Mouse (Mus musculus) ovary, adult 18-20 months (tissue): ENCODE data around the gene Bcap31.
"Not testable (repeated sequence)": the region's sequence is repeated elsewhere in the genome, so short reads cannot be mapped to it uniquely, and the experiment has no call there.

Experiments
- DNase-seq: peaks from one replicate; pipeline ENCODE4 v3.0.0; 2022; ENCODE audit warnings: low spot score, mixed read lengths

Gene Bcap31

DNA sequence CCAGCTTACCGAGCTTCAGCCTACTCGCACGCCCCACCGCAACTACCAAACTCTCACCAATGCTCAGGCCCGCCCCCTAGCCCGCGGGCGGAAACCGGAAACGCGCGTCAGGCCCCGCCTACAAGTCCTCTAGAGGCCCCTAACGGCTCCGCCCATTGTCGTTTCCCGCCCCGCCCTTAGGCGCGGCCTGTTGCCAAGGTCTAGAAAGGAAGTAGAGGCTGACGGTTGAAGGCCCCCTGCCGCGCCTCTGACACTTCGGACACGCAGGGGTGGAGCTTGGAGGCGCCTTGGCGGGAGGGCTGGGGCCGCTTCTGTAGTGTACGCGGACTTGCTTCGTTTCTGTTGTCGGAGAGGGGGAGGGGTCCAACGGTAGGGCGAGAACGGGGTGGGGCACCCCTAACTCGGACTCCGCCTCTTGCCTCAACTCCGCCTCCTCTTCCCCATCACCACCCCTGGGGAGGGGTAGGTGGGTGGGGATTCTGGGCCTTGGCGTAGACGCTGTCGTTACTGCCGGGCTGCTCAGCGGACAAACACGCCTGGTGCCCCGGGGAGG lies at the start of gene Bcap31, which contains the start of gene Abcd1:
Gene Bcap31 (minus strand): TSS at position 67 of the 553 bp plus-strand sequence.
Gene Abcd1 (plus strand): TSS at position 489 of the 553 bp plus-strand sequence.
- DNase-seq: peak; percentile 89

DNA sequence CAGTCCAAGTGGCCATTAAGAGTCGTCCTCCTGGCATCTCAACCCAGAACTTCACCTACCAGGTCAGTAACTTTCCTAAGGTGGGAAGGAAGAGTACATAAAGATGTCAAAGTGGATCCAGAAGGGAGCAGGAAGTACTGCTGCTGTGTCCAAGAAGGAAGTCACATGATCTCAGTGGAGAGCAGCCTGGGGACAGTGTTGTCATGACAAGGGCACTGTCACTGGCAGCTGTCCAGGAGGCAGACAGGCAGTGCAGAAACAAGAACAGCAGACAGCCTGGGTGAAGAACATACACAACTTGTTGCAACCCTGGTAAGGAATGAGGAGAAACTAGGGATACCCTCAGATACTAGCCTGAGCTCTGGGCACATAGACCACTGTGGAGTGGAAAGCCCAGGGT lies 49.3 kb upstream of the Bcap31 start:
- no peak for DNase-seq

DNA sequence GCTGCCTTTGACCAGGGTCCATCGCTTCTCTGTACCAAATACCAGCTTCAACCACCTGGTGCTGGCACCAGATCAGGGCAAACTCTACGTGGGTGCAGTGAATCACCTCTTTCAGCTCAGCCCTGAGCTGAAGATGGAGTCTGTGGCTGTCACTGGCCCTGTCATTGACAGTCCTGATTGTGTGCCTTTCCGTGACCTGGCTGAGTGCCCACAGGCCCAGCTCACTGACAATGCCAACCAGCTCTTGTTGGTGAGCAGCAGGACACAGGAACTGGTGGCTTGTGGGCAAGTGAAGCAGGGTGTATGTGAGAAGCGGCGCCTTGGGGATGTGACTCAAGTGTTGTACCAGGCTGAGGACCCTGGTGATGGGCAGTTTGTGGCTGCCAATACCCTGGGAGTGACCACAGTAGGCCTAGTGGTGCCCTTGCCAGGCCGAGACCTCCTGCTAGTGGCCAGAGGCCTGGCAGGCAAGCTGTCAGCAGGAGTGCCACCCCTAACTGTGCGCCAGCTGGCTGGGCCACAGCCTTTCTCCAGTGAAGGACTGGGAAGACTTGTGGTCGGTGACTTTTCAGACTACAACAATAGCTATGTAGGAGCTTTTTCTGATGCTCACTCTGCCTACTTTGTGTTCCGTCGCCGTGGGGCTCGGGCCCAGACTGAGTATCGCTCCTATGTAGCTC lies 42.8 kb upstream of the Bcap31 start:
- DNase-seq: no peak

DNA sequence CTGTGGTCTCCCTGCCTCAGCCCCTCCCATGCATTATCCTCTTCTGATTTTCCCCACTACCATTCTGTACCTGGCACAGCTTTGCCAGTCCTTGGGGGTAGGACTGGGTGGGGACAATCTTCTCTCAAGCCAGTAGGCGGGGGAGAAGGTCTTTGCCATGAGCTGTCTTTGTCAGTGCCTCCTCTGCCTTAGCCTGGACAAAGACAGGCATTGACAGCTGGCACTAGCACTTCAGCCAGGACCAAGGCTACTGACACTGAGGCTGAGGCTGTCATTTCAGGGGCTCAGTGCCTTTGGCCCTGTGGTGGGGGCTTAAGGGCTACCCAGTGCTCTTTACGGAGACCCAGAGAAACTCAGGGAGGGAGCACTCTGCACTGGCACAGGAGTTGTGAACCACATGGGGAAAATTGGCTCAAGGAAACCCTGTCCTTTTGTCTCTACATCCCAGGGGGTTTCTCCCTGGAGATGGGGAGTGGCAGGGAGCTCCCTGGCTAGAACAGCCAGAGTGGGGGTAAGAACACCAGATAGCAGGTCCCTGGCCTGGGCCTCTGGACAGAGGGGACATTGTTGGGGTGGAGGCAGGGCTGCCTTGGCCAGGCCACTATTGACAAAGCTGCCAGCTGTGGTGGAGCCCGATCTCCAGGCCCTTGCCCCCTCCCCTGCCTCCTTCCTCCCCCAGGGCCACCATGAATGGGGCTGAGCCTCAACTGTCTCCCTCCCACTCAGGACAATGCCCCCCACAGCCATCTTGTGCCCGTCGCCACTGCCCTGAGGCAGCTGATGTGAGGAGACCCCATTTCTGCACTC lies 40.6 kb upstream of the Bcap31 start, which contains the start of gene Plxnb3:
Gene Plxnb3 (plus strand): TSS at position 757 of the 807 bp plus-strand sequence.
- DNase-seq: no peak

DNA sequence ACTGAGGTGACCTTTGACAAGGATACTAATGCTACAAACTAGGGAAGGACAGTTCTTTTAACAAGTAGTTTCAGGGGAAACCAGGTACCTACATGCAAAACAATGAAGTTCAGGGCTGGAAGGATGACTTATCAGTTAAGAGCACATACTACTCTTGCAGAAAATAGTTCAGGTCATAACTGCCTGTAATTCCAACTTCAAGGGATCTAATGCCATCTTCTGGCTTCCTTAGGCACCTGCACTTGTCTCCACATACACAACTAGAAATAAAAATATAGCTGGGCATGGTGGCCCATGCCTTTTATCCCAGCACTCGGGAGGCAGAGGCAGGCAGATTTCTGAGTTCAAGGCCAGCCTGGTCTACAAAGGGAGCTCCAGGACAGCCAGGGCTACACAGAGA lies 33.0 kb upstream of the Bcap31 start:
- DNase-seq: no peak

DNA sequence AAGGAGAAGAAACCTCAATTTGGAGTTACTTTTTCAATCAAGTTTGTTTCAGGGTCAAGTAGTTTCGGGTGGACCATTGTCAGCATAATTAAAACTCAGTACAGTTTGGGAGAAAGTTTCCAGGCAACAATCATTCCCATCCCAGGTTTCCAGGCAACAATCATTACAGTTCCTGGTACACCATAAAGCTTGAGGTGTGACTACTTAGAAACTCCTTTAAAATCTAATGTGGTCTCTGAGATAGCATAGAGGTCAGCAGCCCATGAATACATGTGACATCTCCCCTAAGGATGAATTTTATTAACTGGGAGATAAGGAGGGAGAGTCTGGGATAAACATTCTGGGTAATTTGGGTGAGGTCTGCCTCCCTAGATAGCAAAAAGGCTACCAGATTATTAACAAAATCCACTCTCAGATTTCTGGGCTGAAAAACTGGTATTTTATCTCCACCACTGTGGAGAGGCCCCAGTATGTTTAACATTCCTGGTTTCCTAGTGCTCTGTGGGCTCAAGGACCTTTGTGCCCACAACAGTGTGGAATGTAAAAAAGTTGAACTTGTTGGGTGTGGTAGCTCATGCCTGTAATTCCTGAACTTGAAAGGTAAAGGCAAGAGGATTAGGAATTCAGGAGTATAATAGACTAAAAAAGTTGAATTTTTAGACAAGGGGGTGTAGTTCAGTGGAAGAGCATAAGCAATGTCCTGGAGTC lies 29.0 kb upstream of the Bcap31 start:
- DNase-seq: no peak

DNA sequence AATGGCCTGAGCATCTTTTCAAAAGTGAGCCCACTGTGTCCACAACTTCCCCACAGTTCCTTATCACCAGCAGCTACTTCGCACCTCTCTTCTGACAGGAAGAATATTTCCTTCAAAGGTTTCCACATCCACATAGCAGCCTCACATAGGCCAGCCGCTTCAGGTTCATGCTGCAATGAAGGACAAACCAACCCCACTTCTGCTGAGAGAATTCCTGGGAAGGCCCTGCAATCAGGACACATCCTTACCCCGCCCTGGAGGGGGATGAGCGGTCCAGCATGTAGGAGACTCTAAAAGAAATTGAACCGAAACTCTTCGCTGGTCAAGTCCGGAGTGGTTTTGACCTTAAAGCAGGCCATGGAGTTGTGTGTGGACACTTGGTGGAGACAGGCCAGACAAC lies 23.9 kb upstream of the Bcap31 start:
- not testable (repeated sequence) for DNase-seq

DNA sequence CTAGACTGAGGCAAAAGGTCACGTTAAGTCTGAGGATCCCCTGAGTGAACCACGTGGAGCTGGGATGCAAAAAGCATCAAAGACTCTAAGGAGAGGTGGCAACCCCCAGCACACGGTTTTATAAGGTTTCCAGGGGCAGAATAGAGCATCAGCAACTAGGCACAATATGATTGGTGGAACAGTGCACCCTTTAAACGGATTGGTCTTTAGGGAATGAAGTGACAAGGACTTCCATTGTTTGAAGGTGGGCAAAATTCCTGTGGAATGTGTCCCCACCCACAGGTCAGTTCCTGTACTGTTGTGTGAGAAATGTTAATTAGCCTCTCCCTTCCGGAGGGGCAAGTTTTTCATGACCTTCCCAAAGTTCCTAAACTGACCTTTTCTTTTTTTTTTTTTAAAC lies 23.2 kb upstream of the Bcap31 start:
- DNase-seq: no peak

DNA sequence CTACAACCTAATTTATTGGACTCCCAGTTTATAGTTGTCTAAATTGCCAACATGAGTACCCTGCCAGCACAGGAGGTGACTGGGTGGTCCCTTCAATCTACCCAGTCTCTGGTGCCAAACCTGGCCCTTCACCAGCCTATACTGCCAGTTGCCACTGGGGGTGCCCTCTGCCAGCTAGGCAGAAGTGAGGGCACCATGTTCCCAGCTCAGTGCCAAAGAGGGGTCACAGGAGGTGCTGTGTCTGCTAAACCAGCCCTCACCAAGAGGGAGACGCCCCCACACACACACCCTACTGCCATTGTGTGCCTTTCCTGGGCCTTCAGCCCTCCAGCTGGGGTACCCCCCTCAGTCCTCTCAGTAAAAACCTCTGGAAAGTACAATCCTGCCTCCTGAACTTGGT lies 22.2 kb upstream of the Bcap31 start:
- DNase-seq: no peak

DNA sequence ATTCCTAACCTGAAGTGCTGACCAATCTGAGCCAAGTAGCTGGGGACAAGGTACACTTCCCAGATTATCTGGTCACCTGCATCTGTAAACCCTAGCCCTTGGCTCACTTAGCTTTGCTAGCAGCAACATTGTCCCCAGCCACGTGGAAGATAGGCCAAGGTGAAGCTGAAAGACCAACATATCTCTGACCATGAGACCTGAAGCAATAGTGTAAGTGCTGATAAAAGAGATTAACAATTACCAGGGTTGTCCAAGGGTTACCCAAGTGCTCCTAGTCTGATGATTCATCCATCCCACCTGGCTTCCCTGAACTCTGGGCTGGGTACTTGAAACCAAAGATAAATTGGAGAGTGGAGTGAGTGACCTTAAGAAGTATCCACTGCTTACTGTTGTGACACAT lies 14.9 kb upstream of the Bcap31 start:
- DNase-seq: no peak

DNA sequence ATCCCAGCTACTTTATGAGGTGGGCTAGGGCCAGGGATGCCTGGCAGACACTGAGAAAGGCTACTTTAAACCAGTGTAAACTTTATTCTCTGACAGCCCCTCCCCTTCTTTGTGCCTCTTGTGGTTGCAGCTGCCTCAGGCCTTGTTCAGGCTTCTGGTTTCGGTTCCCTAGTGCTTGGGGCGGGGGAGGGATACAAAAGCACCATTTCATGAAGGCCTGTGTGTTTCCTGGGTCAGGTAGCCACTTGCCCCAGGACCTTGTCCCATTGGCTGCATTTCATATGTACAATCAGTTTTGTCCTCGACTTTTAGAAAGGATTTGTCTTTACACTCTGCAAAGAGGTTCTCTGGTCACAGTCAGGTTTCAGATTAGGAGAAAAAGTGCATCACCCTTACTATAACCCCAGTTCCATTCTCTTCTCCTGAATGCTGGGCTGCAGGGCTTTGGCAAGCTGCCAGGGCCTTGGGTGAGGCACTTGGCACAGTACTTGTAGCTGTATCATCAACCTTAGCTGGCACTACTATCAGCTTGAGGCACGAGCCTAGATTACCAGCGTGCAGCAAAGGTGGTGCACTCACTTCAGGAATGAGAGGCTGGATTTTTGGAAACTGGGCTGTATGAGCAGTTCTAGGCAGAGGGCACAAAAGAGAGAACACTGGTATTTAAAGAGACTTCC lies 2.8 kb upstream of the Bcap31 start:
- DNase-seq: peak; percentile 38

DNA sequence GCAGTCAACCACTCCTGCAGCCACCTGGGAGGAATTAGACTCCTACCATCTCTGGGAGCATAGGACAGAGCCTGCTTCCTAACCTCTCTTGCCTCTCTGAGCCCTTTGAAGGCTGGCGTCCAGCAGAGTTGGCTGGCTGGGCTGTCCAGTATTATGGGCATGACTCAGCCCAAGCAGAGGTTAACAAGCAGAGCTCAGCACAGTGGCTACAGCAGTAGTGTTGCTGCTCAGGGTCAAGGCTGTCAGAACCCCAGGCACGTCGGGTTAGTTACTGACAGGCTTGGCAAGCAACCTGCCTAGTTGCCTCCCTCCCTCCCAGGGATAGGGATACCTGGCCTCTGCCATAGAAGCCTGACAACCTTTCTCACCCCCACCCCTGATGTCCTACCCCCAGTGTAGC lies 2.3 kb upstream of the Bcap31 start:
- DNase-seq: peak; percentile 29

DNA sequence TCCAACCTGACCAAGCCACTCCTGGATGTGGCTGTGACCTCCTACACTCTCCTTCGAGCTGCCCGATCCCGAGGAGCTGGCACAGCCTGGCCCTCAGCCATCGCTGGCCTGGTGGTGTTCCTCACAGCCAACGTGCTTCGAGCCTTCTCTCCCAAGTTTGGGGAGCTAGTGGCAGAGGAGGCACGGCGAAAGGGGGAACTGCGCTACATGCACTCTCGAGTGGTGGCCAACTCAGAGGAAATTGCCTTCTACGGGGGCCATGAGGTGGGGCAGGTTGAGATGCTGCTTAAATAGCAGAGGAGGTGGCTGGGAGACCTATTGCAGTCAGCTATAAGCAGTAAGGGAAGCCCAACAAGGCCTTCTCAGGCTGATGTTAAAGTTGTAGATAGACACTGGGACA lies 1.7 kb upstream of the Bcap31 start:
- DNase-seq: no peak

DNA sequence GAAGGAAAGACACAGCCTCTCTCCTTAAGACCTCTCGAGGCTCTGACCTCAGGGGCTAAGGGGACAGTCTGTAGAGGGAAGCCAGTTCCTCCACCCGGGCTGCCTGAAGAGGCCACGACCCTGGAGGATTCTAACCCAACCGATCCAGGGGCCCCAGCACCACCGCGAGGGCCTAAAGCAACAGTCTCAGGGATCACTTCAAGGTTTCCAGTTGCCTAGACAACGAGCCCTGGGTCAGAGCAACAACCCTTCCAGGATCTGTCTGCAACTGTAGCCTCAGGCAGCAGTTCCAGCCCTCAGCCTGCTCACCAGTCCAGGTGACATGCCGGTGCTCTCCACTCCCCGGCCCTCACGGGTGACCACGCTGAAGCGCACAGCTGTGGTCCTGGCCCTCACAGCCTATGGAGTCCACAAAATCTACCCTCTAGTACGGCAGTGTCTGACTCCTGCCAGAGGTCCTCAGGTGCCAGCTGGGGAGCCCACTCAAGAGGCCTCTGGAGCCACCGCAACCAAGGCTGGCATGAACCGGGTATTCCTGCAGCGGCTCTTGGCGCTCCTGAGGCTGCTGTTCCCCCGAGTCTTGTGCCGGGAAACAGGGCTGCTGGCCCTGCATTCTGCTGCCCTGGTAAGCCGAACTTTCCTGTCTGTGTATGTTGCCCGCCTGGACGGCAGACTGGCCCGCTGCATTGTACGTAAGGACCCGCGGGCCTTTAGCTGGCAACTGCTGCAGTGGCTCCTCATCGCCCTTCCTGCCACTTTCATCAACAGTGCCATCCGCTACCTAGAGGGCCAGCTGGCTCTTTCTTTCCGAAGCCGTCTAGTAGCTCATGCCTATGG lies 952 bp upstream of the Bcap31 start:
- DNase-seq: peak; percentile 21

DNA sequence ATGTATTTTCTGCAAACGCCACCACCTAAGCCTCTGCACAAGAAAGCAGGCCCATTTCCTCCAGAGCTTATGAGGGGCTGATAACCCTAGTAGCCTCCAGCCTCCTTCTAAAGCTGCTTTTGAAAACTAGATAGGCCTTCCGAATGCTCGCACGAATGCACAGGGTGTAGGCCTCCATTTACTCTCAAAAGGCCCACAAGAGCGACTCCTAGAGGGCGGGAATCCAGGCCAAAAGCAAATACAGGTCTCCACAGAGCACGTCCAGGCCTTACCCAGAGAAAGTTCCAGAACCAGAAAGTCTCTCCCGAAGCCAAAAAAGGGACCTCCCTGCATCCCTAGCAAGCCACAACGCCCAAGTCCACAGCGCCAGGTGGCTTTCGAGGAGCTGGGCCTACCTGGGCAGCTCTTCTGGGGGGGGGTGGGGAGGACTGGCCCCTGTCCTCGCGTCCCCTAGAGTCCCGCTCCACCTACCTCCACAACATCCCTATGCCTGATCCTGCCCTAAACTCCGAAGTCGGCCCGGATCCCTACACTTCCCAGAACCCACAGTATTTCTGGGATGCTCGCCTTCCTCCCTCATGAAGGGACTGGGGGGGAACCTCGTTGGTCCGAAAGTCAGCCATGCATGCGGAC lies 383 bp downstream of the Bcap31 start:
- DNase-seq: no peak

DNA sequence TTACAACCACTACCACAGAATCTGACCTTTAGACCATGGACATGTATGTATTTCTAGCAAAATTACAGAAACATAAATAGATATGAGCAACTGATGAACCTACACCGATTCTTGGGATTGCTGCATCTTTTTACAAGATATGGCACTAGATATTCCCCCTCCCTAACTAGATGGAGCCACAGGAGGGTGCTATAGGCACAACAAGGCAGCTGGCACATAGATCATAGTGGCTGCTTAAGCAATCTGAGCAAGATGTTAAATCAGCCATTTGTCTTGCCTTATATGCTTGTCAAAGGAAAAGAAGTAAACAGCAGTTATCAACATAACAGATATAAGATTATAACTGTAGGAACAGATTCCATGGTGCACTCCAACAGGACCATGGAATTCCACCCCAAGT lies 15.5 kb downstream of the Bcap31 start:
- no peak for DNase-seq

DNA sequence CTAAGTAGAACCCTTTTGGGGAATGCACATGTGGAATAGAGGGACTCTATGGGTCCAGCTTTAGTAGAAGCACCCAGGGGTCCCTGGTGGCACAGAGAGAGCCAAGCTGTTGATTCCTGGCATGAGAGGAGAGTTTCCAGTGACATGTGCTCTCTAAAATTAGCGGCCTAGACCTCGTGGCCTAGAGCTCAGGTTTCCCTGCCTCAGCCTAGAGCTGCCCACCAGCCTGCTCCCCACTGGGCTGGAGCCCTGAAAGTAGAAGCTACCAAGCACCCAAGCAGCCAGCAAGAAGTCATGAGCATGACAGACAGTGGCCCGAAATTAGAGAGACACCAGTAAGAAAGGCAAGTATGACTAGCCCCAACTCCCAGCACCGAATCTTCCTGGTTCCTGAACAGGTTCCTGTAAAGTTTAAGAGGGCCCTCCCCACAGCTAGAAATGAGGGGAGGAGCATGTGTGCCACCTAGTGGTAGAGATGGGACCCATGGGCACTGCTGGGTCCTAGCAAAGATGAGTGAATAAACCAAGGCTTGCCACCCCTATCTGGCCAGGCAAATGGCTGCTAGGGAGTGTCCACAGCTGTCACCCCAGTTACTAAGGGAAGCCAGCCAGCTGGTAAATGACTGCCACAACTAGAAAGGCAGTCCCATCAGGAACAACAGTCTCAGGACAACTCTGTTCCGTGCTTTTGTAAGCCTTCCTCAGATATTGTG lies 24.9 kb downstream of the Bcap31 start:
- DNase-seq: no peak

DNA sequence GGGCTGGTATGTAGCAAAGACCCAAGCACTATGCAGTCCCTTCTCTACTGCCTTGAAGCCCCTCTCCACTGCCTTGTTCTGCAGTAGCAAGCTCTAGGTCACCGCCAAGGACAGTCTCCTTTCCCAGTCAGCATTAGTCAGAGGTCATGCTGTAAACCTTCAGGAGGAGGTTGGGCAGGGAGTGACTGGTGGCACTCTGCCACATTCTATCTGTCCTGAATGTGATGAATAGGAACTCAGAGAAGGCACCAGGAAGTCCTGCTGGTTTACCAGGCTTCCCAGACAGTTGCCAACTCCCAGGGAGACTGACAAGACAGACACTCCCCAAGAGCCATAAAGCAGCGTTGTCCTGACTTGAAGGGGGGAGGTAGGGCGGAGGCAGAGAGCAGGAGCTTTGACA lies 30.3 kb downstream of the Bcap31 start:
- peak; percentile 48 for DNase-seq

DNA sequence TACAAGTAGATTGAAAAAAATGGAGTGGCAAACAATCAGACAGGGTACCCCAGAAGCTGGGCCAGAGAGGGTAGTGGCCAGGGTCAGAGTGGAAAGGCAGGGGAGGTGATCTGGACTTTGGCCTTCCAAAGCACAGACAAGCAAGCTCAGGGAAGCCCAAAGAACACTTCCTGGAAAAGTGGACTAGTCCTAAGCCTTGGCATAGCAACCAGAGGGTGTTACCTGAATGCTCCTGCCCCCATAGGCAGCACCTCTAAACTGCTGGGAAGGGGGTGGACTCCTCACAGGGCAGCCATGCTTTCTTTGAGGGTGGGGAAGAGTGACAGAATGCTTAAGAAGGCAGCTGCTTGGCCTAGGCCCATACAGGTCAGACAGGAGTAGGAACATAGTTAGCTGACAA lies 31.0 kb downstream of the Bcap31 start:
- DNase-seq: no peak

DNA sequence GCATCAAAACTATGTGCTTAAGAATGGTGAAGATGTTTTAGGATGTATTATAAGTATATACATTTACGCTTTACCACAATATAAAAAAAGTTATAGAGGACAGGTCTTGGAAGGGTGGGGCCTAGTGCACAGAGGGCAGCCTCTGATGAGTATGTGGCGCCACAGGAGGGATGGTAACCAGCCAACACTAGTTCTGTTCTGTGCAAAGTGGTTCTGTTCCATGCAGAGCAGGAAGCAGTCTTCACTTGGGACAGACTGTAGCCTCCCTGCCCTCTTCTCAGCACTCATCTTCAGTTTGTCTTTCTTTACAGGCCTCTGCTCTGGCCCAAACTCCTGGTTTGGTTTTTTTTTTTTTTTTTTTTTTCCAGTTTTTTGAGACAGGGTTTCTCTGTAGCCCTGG lies 31.8 kb downstream of the Bcap31 start:
- no peak for DNase-seq
